Mouse (Mus musculus): ENCODE measurements at regions not wholly inside any gene's neighbourhood (a gene's known extent, or its start where the extent isn't known, plus 50 kb on each side); places are given as distances from the start of the nearest gene placed in this dataset.

DNA sequence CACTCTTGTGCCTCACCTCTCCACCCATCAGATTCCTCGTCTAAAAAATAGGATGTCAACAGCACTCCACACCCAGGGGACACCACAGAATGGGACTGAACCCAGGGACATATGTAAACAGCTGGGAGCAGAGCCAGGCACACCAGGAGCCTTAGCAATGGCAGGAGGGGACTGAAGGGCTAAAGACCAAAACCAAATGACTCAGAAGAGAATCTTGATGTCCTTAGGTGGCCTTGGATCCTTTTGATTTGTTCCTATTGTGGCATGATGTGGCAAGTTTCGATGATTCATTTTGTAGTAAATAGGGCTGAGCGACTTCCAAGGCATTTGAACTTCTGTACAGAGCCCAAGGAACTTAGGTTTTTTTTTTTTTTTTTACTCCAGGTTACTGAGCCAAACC lies 233.4 kb downstream of the Snx10 start:
- no peak for DNase-seq

DNA sequence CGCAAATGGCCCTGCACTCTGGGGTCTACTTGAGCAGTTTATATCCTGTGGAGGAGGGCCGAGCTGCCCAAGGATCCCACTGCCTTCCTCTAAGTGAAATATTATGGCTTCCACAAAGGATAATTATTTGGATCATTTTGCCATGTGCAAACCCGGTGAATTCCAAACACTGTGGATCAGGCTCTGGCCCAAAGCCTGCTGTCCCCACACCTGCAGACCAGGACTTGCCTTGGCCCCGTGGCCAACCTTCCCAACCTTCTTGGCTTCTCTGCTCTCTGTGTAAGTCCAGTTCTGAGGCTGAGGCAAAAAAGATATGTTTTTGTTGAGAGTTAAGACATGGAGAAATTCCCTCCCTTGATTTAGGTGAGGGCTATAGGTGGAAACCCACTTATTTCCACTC lies 234.0 kb downstream of the Snx10 start:
- DNase-seq = no peak

GRCm38 (mm10) chr6:51758781-51759180 lies 235.1 kb downstream of the Snx10 start:
- DNase-seq = no peak

DNA sequence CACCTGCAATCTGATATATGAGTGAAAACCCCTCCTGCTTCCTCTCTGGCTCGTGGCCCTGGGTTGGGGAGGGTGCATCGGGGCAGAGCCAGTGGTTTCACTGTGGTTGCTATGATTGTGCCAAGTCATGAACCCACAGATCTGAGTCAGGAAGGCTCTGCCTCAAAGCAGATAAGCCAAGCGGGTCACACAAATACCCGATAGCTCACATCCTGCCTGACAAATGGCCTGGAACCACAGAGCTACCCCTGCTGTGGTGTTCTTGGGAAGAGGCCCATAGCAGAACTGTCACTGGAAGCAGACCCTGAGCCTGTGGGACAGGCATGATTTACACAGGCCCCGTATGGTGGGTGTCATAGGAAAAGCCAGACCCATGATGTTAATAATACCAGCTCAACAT lies 236.7 kb downstream of the Snx10 start:
- no peak for DNase-seq

- no peak for DNase-seq
Observed at GRCm38 (mm10) chr6:51761506-51761905, 237.8 kb downstream of the Snx10 start.

GRCm38 (mm10) chr6:51766482-51766881 lies 242.8 kb downstream of the Snx10 start:
- DNase-seq = no peak

GRCm38 (mm10) chr6:51767582-51768341 lies 244.1 kb downstream of the Snx10 start:
- DNase-seq = peak; percentile 22

- no peak for DNase-seq
Observed at GRCm38 (mm10) chr6:51771001-51771400, 241.3 kb downstream of the Skap2 start.

DNA sequence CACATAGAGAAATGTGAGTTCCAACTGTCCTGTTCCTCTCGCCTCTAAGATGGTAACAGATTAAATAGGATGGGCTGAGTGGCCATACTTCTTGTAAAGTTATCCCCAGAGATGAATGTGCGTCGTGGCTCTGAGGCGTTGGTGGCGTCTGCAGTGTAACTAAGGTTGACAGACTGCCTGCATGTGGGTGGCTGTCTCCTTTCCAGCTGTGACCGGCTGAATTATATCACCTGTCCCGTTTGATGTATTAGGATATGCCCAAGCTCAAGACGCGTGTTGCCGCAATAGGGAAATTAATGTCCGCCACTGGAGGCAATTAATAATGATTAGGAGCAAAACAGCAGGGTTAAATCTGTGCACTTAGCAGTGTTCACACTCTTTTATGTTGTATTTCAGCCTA lies 240.9 kb downstream of the Skap2 start:
- no peak for DNase-seq

DNA sequence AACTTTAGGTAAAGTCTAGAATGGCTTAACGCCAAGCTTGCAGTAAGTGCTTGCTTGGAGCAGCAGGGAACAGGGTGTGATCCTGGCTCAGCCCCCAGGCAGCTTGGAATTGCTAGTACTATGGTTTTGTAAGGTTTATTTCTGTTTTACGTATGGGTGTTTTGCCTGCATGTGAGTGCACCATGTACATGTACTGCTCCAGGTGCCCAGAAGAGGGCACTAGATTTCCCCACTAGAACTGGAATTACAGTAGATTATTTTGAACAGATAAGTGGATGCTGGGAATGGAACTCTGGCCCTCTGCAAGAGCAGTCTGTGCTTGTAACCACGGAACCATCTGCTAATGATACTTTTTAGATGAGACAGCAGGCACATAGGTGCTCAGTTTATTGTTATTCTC lies 237.6 kb downstream of the Skap2 start:
- DNase-seq = no peak

- no peak for DNase-seq
Observed at GRCm38 (mm10) chr6:51785615-51786014, 226.7 kb downstream of the Skap2 start.

DNA sequence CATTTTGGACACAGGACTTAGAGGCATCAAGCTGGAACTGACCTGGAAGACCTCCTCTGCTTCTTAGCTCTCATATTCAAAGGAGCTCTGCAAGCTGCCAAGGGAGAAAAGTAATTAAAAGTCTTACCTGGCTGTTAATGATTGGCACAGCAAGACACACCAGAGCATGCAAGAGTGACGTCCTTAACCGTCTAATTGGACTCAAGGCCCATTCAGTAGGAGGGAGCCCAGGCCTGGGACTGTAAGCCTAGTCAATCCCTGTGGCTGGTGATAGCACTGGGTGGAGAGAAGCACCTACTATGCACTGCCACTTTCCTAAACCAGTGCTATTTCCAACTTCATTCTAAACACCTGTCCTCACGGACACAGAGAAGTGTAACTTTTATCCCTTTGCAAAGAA lies 225.5 kb downstream of the Skap2 start:
- no peak for DNase-seq

GRCm38 (mm10) chr6:51788156-51788555 lies 224.2 kb downstream of the Skap2 start:
- no peak for DNase-seq

DNA sequence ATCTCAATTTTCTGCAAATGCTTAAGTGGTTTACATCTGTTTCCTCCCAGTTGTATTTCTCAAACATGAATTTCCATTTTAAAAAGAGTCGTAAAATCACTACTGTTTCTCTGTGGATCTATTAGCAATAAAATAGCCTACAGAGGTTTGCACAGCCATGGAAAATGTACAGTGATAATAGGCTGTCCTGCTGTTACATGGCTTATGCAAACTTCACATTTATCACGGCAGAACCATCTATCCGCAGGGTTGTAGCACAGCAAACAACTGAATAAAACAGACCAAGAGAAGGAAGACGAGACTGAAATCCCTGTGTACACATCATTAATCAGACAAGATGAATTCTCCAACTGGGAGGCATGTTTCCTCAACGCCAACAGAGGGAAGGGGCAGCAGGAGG lies 222.1 kb downstream of the Skap2 start:
- DNase-seq = no peak

GRCm38 (mm10) chr6:51790693-51791092 lies 221.7 kb downstream of the Skap2 start:
- no peak for DNase-seq

DNA sequence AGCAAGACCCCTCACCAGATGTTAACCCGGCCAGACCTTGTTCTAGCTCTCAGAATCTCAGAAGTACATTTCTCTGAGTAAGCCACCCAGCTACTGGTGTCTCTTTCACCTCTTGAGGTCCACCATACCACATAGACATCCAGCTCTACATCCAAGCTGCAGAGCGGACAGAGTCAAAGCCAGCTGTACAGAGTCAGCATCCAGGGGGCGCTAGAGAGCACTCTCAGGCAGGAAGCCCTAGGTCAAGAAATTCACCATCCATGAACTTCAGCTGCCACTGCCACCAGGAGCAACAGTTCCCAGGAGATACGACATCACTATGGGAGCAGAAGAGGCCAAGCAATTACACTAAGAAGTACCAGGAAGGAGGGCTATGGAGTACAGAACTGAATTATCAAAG lies 217.0 kb downstream of the Skap2 start:
- no peak for DNase-seq

DNA sequence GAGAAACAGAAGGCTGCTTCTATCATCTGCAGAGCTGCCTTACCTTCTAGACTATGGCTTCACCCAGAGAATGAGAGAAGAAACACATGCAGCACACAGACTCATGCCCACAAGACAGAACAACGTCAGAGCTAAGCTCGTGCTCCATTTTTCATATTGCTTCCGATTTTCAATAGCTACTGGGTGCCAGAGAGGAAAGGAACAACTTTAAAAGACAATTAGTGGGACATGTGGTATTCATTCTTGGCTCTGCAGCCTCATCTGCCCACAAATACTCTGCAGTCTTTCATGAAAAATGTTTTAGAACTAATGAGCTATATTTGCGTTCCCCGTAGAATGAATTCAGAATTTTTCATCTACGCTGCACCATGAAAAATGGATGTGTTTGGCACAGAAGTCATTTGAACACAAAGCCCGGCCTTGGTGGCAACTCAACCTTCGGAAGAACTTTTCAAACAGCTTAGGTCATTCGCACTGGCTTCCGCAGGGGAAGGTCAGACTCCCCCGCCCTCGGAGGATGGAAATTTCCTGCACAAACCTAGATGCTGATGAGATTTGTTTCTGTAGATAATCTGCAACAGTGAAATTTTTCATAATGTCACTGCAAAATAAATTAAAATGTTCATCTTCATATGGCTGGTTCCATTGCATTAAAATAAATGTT lies 213.6 kb downstream of the Skap2 start:
- peak; percentile 64 for DNase-seq

- DNase-seq = no peak
Observed at GRCm38 (mm10) chr6:51805656-51806055, 206.7 kb downstream of the Skap2 start.
